Mouse (Mus musculus) T-helper 17 cell (primary cell): ENCODE results near the gene Pcsk7.

ENCODE experiments used
- in situ Hi-C, 2 experiments: fragments of 300-600 bp; cut with MboI, MseI; formaldehyde crosslinking; loops; 1 replicate in 1 of 2; 2 replicates in 1 of 2; pipeline ENCODE4 v1.15.1; 2025; ENCODE audit warnings: high pct_unique_total_duplicates in 2 of 2

The Pcsk7 gene

DNA sequence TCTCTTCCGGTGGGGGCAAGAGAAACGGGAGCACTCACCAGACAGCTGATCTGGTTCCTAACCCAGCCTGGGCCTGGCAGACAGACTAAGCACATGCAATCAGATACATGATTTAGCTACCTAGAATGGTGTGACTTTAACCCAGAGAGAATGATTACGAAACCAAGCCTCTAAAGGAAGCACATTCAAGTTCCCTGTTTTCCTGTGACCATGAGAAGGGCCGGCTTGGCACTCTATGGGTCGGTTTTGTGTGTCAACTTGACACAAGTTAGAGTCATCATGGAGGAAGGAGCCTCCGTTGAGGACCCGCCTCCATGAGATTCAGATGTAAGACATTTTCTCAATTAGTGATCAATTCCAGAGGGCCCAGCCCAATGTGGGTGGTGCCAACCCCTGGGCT is 53.4 kb downstream of the Pcsk7 start:
- in situ Hi-C loops = no loop called here

DNA sequence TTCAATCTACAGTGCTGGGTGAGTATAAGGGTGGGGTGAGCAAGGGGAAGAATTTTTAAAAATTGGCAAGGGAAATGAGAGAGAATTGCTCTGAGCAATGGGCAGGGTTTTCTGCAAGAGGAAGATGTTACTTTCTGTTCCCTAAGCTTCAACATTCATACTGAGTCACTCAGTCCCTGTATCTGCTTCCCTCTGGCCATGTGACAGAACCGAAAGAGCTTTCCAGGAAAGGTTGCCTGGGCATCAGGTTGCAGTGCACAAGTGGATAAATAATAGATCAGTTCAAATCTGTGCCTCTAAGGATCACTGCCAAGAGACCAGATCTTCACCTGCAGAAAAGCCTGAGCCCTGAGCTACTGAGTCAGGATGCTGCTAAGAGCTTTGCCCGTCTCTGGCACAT is 55.6 kb downstream of the Pcsk7 start:
- in situ Hi-C loops = no loop called here

DNA sequence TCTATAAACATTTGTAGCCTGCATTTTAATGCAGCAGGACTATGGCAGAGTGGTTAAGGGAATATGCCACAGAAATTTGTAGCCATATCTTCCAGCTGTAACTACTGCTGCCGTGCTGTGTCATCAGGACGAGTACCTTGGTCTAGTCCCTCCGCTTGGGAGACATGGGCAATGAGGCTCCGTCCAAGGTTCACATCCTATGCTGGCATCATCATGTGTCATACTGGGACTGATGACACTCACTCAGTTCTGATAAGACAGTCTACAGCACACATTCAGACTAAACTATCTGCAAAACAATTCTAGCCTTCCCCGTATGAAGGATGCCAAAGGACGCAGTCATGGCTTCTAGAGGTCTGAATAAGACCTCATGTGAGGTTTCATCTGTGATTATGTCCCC is 57.3 kb downstream of the Pcsk7 start:
- in situ Hi-C loops = no loop called here

DNA sequence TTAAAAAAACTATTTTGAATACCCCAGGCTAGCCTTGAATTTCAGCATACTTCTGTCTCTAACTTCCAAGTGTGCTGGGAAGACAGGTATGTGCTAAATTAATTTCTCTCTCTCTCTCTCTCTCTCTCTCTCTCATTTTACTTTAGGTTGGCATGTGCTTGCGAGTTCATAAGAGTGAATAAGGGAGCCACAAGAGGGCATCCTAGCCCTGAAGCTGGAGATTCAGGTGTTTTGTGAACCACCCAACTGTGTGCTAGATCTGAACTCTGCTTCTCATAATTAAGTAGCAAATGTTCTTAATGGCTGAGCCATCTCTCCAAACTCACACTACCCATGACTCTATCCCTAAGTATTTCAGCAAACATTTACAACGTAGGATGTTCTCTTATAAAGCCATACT is 70.6 kb downstream of the Pcsk7 start:
- in situ Hi-C loops = no loop called here
